Comparison of ENCODE assay signal across 19 mouse cellular contexts in the genomic region with DNA sequence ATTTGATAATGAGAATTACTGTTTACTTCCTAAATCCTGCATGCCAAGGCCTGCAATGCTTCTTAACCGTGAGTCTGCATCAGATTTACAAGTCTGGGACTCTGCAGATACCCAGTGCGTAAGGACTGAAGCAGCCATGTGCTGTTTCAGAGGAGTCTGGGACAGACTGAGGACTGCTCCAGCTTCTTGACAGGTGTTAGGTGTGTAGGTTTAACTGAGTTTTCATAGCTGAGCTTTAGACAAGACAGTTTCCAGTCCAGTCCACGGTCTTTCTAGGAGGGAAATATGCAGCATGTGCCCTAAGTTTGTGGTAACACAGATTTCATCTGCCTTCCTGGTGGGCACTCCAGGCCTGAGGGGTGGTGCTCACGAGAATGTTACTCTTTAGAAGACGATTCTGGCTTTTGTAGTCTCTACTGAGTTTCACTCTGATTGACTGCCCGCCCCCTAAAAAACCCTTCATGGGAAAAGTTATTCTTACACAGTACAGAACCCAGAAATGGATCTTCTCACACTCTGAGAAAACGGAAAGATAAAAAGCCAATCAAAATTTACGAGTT. TPM values are rescaled to one million over a fixed set of nuclear protein-coding genes. Genes with fewer than 3 reads are reported as not detected.
A peak's percentile ranks its signal among the peaks of the same experiment; 100 is the strongest.
DNase-seq lines count a peak whose midpoint lies in the region; ATAC-seq and TF ChIP-seq lines count a peak whose summit lies in the region.
"Had no signal": no experiment of that assay in that cellular context is flagged by ENCODE, and none has a peak within 500 bp of the region (broad histone marks: within the 10 kb centered on the region; RNA-seq: fewer than 3 reads in every experiment).

No protein-coding gene starts in this region.

- H3K27me3 ChIP-seq in embryonic facial prominence, embryonic 12.5 days = no peaks in the 10 kb centered on the region
- no peaks in the 10 kb centered on the region for H3K27me3 ChIP-seq in embryonic facial prominence, embryonic 10.5 days (replicated peaks; ENCODE audit: low read depth, poor library complexity, severe bottlenecking)
- no peaks in the 10 kb centered on the region for H3K27me3 ChIP-seq in liver, postnatal 0 days (ENCODE audit: insufficient read depth, low read length)
- no peaks in the 10 kb centered on the region for H3K27me3 ChIP-seq in stomach, embryonic 16.5 days (ENCODE audit: control insufficient read depth, insufficient read depth, low read length)
- no peaks in the 10 kb centered on the region for H3K27me3 ChIP-seq in hindbrain, embryonic 16.5 days (replicated peaks; ENCODE audit: control insufficient read depth, insufficient read depth, low read length)
- H3K27me3 ChIP-seq: forebrain, embryonic 13.5 days; heart, embryonic 12.5 days; lung, embryonic 15.5 days; midbrain, embryonic 12.5 days; Patski had no signal

- H3K36me3 ChIP-seq in embryonic facial prominence, embryonic 12.5 days = no peaks in the 10 kb centered on the region
- no peaks in the 10 kb centered on the region for H3K36me3 ChIP-seq in embryonic facial prominence, embryonic 10.5 days (replicated peaks)
- H3K36me3 ChIP-seq in liver, postnatal 0 days (replicated peaks; ENCODE audit: insufficient read depth, low read length) = no peaks in the 10 kb centered on the region
- no peaks in the 10 kb centered on the region for H3K36me3 ChIP-seq in stomach, embryonic 16.5 days (ENCODE audit: control insufficient read depth, insufficient read depth, low read length)
- H3K36me3 ChIP-seq in hindbrain, embryonic 16.5 days (ENCODE audit: control insufficient read depth, insufficient read depth, low read length) = no peaks in the 10 kb centered on the region
- H3K36me3 ChIP-seq: heart, embryonic 12.5 days; lung, embryonic 15.5 days; midbrain, embryonic 12.5 days had no signal

- H3K4me2 ChIP-seq in embryonic facial prominence, embryonic 12.5 days (replicated peaks) = no peak overlapping the region
- H3K4me2 ChIP-seq in liver, postnatal 0 days (ENCODE audit: low read depth, low read length) = no peak overlapping the region
- no peak overlapping the region for H3K4me2 ChIP-seq in stomach, embryonic 16.5 days (ENCODE audit: low read depth, low read length)
- H3K4me2 ChIP-seq in hindbrain, embryonic 16.5 days (ENCODE audit: low read length) = no peak overlapping the region
- H3K4me2 ChIP-seq: forebrain, embryonic 13.5 days; heart, embryonic 12.5 days; lung, embryonic 15.5 days; midbrain, embryonic 12.5 days had no signal

- TF ChIP-seq CTCF in liver, postnatal 0 days (IDR thresholded peaks at IDR 0.05; ENCODE audit: low read depth) = no peak

- no peak for TF ChIP-seq EP300 in liver, postnatal 0 days (IDR thresholded peaks at IDR 0.05; ENCODE audit: low read depth)

- H3K9me3 ChIP-seq in embryonic facial prominence, embryonic 12.5 days = no peaks in the 10 kb centered on the region
- H3K9me3 ChIP-seq in embryonic facial prominence, embryonic 10.5 days = peaks cover 7% of the 10 kb centered on the region; the same call in 1 of the 2 replicates
- H3K9me3 ChIP-seq in liver, postnatal 0 days (ENCODE audit: low read length) = no peaks in the 10 kb centered on the region
- H3K9me3 ChIP-seq in stomach, embryonic 16.5 days (replicated peaks; ENCODE audit: control insufficient read depth, low read length) = no peaks in the 10 kb centered on the region
- 0 out of 2 replicates have a peak, but pooled peaks cover 4% of the 10 kb centered on the region for H3K9me3 ChIP-seq in hindbrain, embryonic 16.5 days (ENCODE audit: control insufficient read depth, low read length)
- H3K9me3 ChIP-seq: forebrain, embryonic 13.5 days; heart, embryonic 12.5 days; lung, embryonic 15.5 days had no signal

- no peak for ATAC-seq in embryonic facial prominence, embryonic 12.5 days (ENCODE audit: insufficient number of reproducible peaks, insufficient read depth, low FRiP score, low TSS enrichment)
- ATAC-seq in liver, postnatal 0 days = no peak
- no peak for ATAC-seq in stomach, embryonic 16.5 days (ENCODE audit: insufficient read depth, low FRiP score)
- ATAC-seq in hindbrain, embryonic 16.5 days = no peak
- ATAC-seq: forebrain, embryonic 13.5 days; Patski had no signal

- 0 out of 2 replicates have a peak, but pooled peaks cover 3% of the 10 kb centered on the region for H3K4me1 ChIP-seq in embryonic facial prominence, embryonic 12.5 days
- no peaks in the 10 kb centered on the region for H3K4me1 ChIP-seq in embryonic facial prominence, embryonic 10.5 days
- H3K4me1 ChIP-seq in liver, postnatal 0 days (ENCODE audit: insufficient read depth) = peaks cover 11% of the 10 kb centered on the region; the same call in 1 of the 2 replicates
- peaks cover 13% of the 10 kb centered on the region for H3K4me1 ChIP-seq in stomach, embryonic 16.5 days (ENCODE audit: control insufficient read depth, insufficient read depth, low read length)
- H3K4me1 ChIP-seq in hindbrain, embryonic 16.5 days (ENCODE audit: control insufficient read depth, insufficient read depth, low read depth, low read length) = no peaks in the 10 kb centered on the region
- H3K4me1 ChIP-seq: forebrain, embryonic 13.5 days; lung, embryonic 15.5 days; midbrain, embryonic 12.5 days had no signal

- DNase-seq in embryonic facial prominence, embryonic 10.5 days (ENCODE audit: low spot score) = no peak
- peak; percentile 6 for DNase-seq in liver, postnatal 0 days
- no peak for DNase-seq in liver
- peak; percentile 79 for DNase-seq in induced T-regulatory cell, adult 2 months (ENCODE audit: low read depth)
- no peak for DNase-seq in layer of hippocampus, adult 9-11 months
- DNase-seq: adrenal gland, postnatal 36 days; cerebellum, adult 2 months; heart, postnatal 4 days; retina, postnatal 1 day; thymus, postnatal 4 days had no signal

- no peak overlapping the region for H3K9ac ChIP-seq in embryonic facial prominence, embryonic 12.5 days
- H3K9ac ChIP-seq in liver, postnatal 0 days (replicated peaks) = no peak overlapping the region
- no peak overlapping the region for H3K9ac ChIP-seq in stomach, embryonic 16.5 days (ENCODE audit: low read length)
- no peak overlapping the region for H3K9ac ChIP-seq in hindbrain, embryonic 16.5 days (ENCODE audit: low read depth, low read length)
- H3K9ac ChIP-seq: forebrain, embryonic 13.5 days; heart, embryonic 12.5 days; lung, embryonic 15.5 days; midbrain, embryonic 12.5 days had no signal

- WGBS in embryonic facial prominence, embryonic 12.5 days = 73% methylated on average over 8 of the region's 8 CpGs
- WGBS in embryonic facial prominence, embryonic 10.5 days = 84% methylated on average over 8 of the region's 8 CpGs
- 69% methylated on average over 8 of the region's 8 CpGs for WGBS in liver, postnatal 0 days (ENCODE audit: insufficient replicate concordance)
- WGBS in stomach, embryonic 16.5 days = 54% methylated on average over 8 of the region's 8 CpGs
- 79% methylated on average over 8 of the region's 8 CpGs for WGBS in hindbrain, embryonic 16.5 days

- H3K27ac ChIP-seq in embryonic facial prominence, embryonic 12.5 days = 0 out of 2 replicates have a peak overlapping the region, but pooled peaks have one; percentile 46
- H3K27ac ChIP-seq in embryonic facial prominence, embryonic 10.5 days (replicated peaks) = no peak overlapping the region
- H3K27ac ChIP-seq in liver, postnatal 0 days (ENCODE audit: low read depth) = no peak overlapping the region
- peak overlapping the region; percentile 46; the same call in 1 of the 2 replicates for H3K27ac ChIP-seq in stomach, embryonic 16.5 days (ENCODE audit: low read length)
- H3K27ac ChIP-seq in hindbrain, embryonic 16.5 days (ENCODE audit: low read depth, low read length) = no peak overlapping the region
- H3K27ac ChIP-seq: forebrain, embryonic 13.5 days; lung, embryonic 15.5 days; midbrain, embryonic 12.5 days had no signal

- no peak overlapping the region for H3K4me3 ChIP-seq in embryonic facial prominence, embryonic 12.5 days
- no peak overlapping the region for H3K4me3 ChIP-seq in embryonic facial prominence, embryonic 10.5 days
- H3K4me3 ChIP-seq in liver, postnatal 0 days (ENCODE audit: low read depth, low read length) = no peak overlapping the region
- no peak overlapping the region for H3K4me3 ChIP-seq in stomach, embryonic 16.5 days (replicated peaks; ENCODE audit: low read length)
- H3K4me3 ChIP-seq in hindbrain, embryonic 16.5 days (ENCODE audit: low read length) = no peak overlapping the region
- H3K4me3 ChIP-seq: forebrain, embryonic 13.5 days; heart, embryonic 12.5 days; lung, embryonic 15.5 days; midbrain, embryonic 12.5 days; myocyte had no signal

RNA-seq across cellular contexts. Expression of a gene that starts 17.7 kb away (rescaled TPM):
- 3.4 and 3.5 TPM in 2 replicates for polyA plus RNA-seq in embryonic facial prominence, embryonic 12.5 days (2016; fragmentation: Nextera tagmentation; extraction: Ambion mirVana)
- 2.4 and 2.9 TPM in 2 replicates for polyA plus RNA-seq in embryonic facial prominence, embryonic 10.5 days (2016; fragmentation: Nextera tagmentation; extraction: Ambion mirVana)
- polyA plus RNA-seq in liver, postnatal 0 days (2015; fragmentation: Nextera tagmentation; extraction: Ambion mirVana) = 0.94 and 0.95 TPM in 2 replicates
- 4.1 and 4.7 TPM in 2 replicates for polyA plus RNA-seq in stomach, embryonic 16.5 days (2015; fragmentation: Nextera tagmentation; extraction: Ambion mirVana)
- 0.81 and 1.2 TPM in 2 replicates for polyA plus RNA-seq in hindbrain, embryonic 16.5 days (2015; fragmentation: Nextera tagmentation; extraction: Ambion mirVana)
- polyA plus RNA-seq: Patski had no signal

RNA-seq across cellular contexts. Expression of a gene that starts 31.7 kb away (rescaled TPM):
- polyA plus RNA-seq in embryonic facial prominence, embryonic 12.5 days (2016; fragmentation: Nextera tagmentation; extraction: Ambion mirVana) = 0.39 and 0.49 TPM in 2 replicates
- 0.22 TPM in 1 of 2 replicates, not detected in the other for polyA plus RNA-seq in embryonic facial prominence, embryonic 10.5 days (2016; fragmentation: Nextera tagmentation; extraction: Ambion mirVana)
- 0.78 and 0.81 TPM in 2 replicates for polyA plus RNA-seq in liver, postnatal 0 days (2015; fragmentation: Nextera tagmentation; extraction: Ambion mirVana)
- polyA plus RNA-seq in stomach, embryonic 16.5 days (2015; fragmentation: Nextera tagmentation; extraction: Ambion mirVana) = 0.26 and 0.35 TPM in 2 replicates
- polyA plus RNA-seq in hindbrain, embryonic 16.5 days (2015; fragmentation: Nextera tagmentation; extraction: Ambion mirVana) = 0.10 and 0.16 TPM in 2 replicates
- polyA plus RNA-seq: cerebellum, adult 2 months; myocyte had no signal

Comparison
In these comparisons a context has a peak if more than half of its experiments do, and no peak if none do; other contexts are left out.
1. H3K27ac ChIP-seq: peak in embryonic facial prominence, embryonic 12.5 days (single experiment) and stomach, embryonic 16.5 days (single experiment); none in embryonic facial prominence, embryonic 10.5 days (single experiment), liver, postnatal 0 days (single experiment) and hindbrain, embryonic 16.5 days (single experiment).
2. DNase-seq: peak in liver, postnatal 0 days (single experiment) and induced T-regulatory cell, adult 2 months (single experiment); none in embryonic facial prominence, embryonic 10.5 days (single experiment), liver (single experiment) and layer of hippocampus, adult 9-11 months (single experiment).